Mouse (Mus musculus): ENCODE measurements around the gene Dusp3.
A peak's percentile ranks its signal among the peaks of the same experiment; 100 is the strongest.

Dusp3 gene

GRCm38 (mm10) chr11:101935743-101936142 is 51.1 kb downstream of the Dusp3 start:
- no peak for DNase-seq (ENCODE audit: low read depth, low spot score)

GRCm38 (mm10) chr11:101931978-101932377 is 54.8 kb downstream of the Dusp3 start:
- DNase-seq (ENCODE audit: low read depth, low spot score) = no peak

- DNase-seq (ENCODE audit: low read depth, low spot score) = peak; percentile 79
These were observed 58.6 kb downstream of the Dusp3 start for GRCm38 (mm10) chr11:101928030-101928762.

GRCm38 (mm10) chr11:101926951-101927589 is 59.7 kb downstream of the Dusp3 start:
- no peak for DNase-seq (ENCODE audit: low read depth, low spot score)

GRCm38 (mm10) chr11:101925636-101926035 is 61.2 kb downstream of the Dusp3 start:
- DNase-seq (ENCODE audit: low read depth, low spot score) = no peak

GRCm38 (mm10) chr11:101924441-101924976 is 62.3 kb downstream of the Dusp3 start:
- no peak for DNase-seq (ENCODE audit: low read depth, low spot score)

GRCm38 (mm10) chr11:101923988-101924387 is 62.8 kb downstream of the Dusp3 start:
- DNase-seq (ENCODE audit: low read depth, low spot score) = no peak

GRCm38 (mm10) chr11:101921361-101921952 is 65.4 kb downstream of the Dusp3 start:
- DNase-seq (ENCODE audit: low read depth, low spot score) = no peak
